12 mouse cellular contexts compared by ENCODE assay signal in genomic region chr14:30879794-30880193, GRCm38 (mm10). TPM values are rescaled to one million over a fixed set of nuclear protein-coding genes. Genes with fewer than 3 reads are reported as not detected.
DNase-seq lines count a peak whose midpoint lies in the region; ATAC-seq lines count a peak whose summit lies in the region.
"Had no signal": no experiment of that assay in that cellular context is flagged by ENCODE, and none has a peak within 500 bp of the region (broad histone marks: within the 10 kb centered on the region; RNA-seq: fewer than 3 reads in every experiment).

No protein-coding gene starts in this region.

- H3K4me3 ChIP-seq in hindbrain, embryonic 10.5 days, result no peak overlapping the region
- H3K4me3 ChIP-seq in hindbrain, embryonic 11.5 days (ENCODE audit: low read depth, low read length), result no peak overlapping the region
- no peak overlapping the region for H3K4me3 ChIP-seq in embryonic facial prominence, embryonic 13.5 days
- no peak overlapping the region for H3K4me3 ChIP-seq in limb, embryonic 13.5 days
- H3K4me3 ChIP-seq: forebrain, embryonic 10.5 days; hindbrain, embryonic 15.5 days had no signal

- H3K27ac ChIP-seq in hindbrain, embryonic 10.5 days, result peak overlapping the region; percentile 4; the same call in 1 of the 2 replicates
- H3K27ac ChIP-seq in hindbrain, embryonic 11.5 days (ENCODE audit: low read depth, low read length), result no peak overlapping the region
- H3K27ac ChIP-seq in embryonic facial prominence, embryonic 13.5 days, result peak overlapping the region; percentile 12; the same call in 1 of the 2 replicates
- H3K27ac ChIP-seq in limb, embryonic 13.5 days, result no peak overlapping the region
- H3K27ac ChIP-seq: forebrain, embryonic 10.5 days; hindbrain, embryonic 15.5 days had no signal

- H3K4me2 ChIP-seq in hindbrain, embryonic 11.5 days (replicated peaks; ENCODE audit: low read depth, low read length), result no peak overlapping the region
- no peak overlapping the region for H3K4me2 ChIP-seq in embryonic facial prominence, embryonic 13.5 days
- no peak overlapping the region for H3K4me2 ChIP-seq in limb, embryonic 13.5 days (replicated peaks)
- H3K4me2 ChIP-seq: hindbrain, embryonic 15.5 days had no signal

- H3K27me3 ChIP-seq in hindbrain, embryonic 10.5 days (ENCODE audit: insufficient read depth, poor library complexity, severe bottlenecking), result no peaks in the 10 kb centered on the region
- H3K27me3 ChIP-seq in hindbrain, embryonic 11.5 days (ENCODE audit: control insufficient read depth, insufficient read depth, low read length), result no peaks in the 10 kb centered on the region
- no peaks in the 10 kb centered on the region for H3K27me3 ChIP-seq in embryonic facial prominence, embryonic 13.5 days
- no peaks in the 10 kb centered on the region for H3K27me3 ChIP-seq in limb, embryonic 13.5 days
- H3K27me3 ChIP-seq: CH12.LX; hindbrain, embryonic 15.5 days had no signal

- peaks cover 19% of the 10 kb centered on the region for H3K36me3 ChIP-seq in hindbrain, embryonic 10.5 days
- no peaks in the 10 kb centered on the region for H3K36me3 ChIP-seq in hindbrain, embryonic 11.5 days (ENCODE audit: control insufficient read depth, insufficient read depth, low read length)
- H3K36me3 ChIP-seq in embryonic facial prominence, embryonic 13.5 days, result peaks cover 21% of the 10 kb centered on the region
- peaks cover 30% of the 10 kb centered on the region for H3K36me3 ChIP-seq in limb, embryonic 13.5 days
- H3K36me3 ChIP-seq: hindbrain, embryonic 15.5 days had no signal

- no peak overlapping the region for H3K9ac ChIP-seq in hindbrain, embryonic 11.5 days (ENCODE audit: low read depth, low read length)
- H3K9ac ChIP-seq in embryonic facial prominence, embryonic 13.5 days, result no peak overlapping the region
- no peak overlapping the region for H3K9ac ChIP-seq in limb, embryonic 13.5 days
- H3K9ac ChIP-seq: hindbrain, embryonic 15.5 days had no signal

- peaks cover 20% of the 10 kb centered on the region for H3K4me1 ChIP-seq in hindbrain, embryonic 10.5 days (replicated peaks)
- H3K4me1 ChIP-seq in hindbrain, embryonic 11.5 days (replicated peaks; ENCODE audit: control insufficient read depth, insufficient read depth, low read length), result no peaks in the 10 kb centered on the region
- H3K4me1 ChIP-seq in embryonic facial prominence, embryonic 13.5 days, result peaks cover 15% of the 10 kb centered on the region; the same call in 1 of the 2 replicates
- H3K4me1 ChIP-seq in limb, embryonic 13.5 days, result peaks cover 14% of the 10 kb centered on the region
- H3K4me1 ChIP-seq: hindbrain, embryonic 15.5 days had no signal

- 74% methylated on average over 9 of the region's 9 CpGs for WGBS in hindbrain, embryonic 10.5 days
- WGBS in hindbrain, embryonic 11.5 days, result 73% methylated on average over 9 of the region's 9 CpGs
- WGBS in embryonic facial prominence, embryonic 13.5 days, result 48% methylated on average over 9 of the region's 9 CpGs
- WGBS in limb, embryonic 13.5 days, result 60% methylated on average over 9 of the region's 9 CpGs

- H3K9me3 ChIP-seq in hindbrain, embryonic 10.5 days, result no peaks in the 10 kb centered on the region
- H3K9me3 ChIP-seq in hindbrain, embryonic 11.5 days (ENCODE audit: control insufficient read depth, low read length), result no peaks in the 10 kb centered on the region
- H3K9me3 ChIP-seq in embryonic facial prominence, embryonic 13.5 days, result no peaks in the 10 kb centered on the region
- H3K9me3 ChIP-seq in limb, embryonic 13.5 days, result no peaks in the 10 kb centered on the region
- H3K9me3 ChIP-seq: forebrain, embryonic 10.5 days; hindbrain, embryonic 15.5 days had no signal

- no peak for ATAC-seq in hindbrain, embryonic 11.5 days (ENCODE audit: low FRiP score)
- ATAC-seq in embryonic facial prominence, embryonic 13.5 days (ENCODE audit: insufficient number of reproducible peaks, insufficient read depth, low FRiP score, low TSS enrichment, low read depth), result 0 out of 2 replicates have a peak, but pooled peaks have one; percentile 35
- ATAC-seq in limb, embryonic 13.5 days (ENCODE audit: low FRiP score, low read depth), result peak; percentile 62

- no peak for DNase-seq in hindbrain, embryonic 10.5 days (ENCODE audit: low spot score)
- no peak for DNase-seq in hindbrain, embryonic 11.5 days (ENCODE audit: low spot score)
- peak; percentile 33 for DNase-seq in ES-CJ7 (ENCODE audit: low read depth, low spot score)
- DNase-seq in ovary, postnatal 14 days (ENCODE audit: low spot score), result no peak
- no peak for DNase-seq in adrenal gland, postnatal 14 days
- no peak for DNase-seq in layer of hippocampus, postnatal 36 days

RNA-seq across cellular contexts. Expression of gene Mustn1, which starts 0.8 kb away (rescaled TPM):
- 0.29 and 0.39 TPM in 2 replicates for polyA plus RNA-seq in hindbrain, embryonic 10.5 days (2016; fragmentation: Nextera tagmentation; extraction: Ambion mirVana)
- polyA plus RNA-seq in hindbrain, embryonic 11.5 days (2014; fragmentation: Nextera tagmentation; extraction: Ambion mirVana), result 0.94 and 1.2 TPM in 2 replicates
- 2.3 and 2.4 TPM in 2 replicates for polyA plus RNA-seq in embryonic facial prominence, embryonic 13.5 days (2015; fragmentation: Nextera tagmentation; extraction: Ambion mirVana)
- 13.1 and 13.9 TPM in 2 replicates for polyA plus RNA-seq in limb, embryonic 13.5 days (2015; fragmentation: Nextera tagmentation; extraction: Ambion mirVana)
- total RNA-seq in adrenal gland, postnatal 14 days (2021), result 4.4 and 6.2 TPM in 2 replicates
- total RNA-seq in layer of hippocampus, postnatal 36 days (2021), result 1 to 10 TPM; 2.2 to 2.7 TPM

RNA-seq across cellular contexts. Expression of gene Itih4, which starts 6.5 kb away (rescaled TPM):
- polyA plus RNA-seq in hindbrain, embryonic 10.5 days (2016; fragmentation: Nextera tagmentation; extraction: Ambion mirVana), result not detected in 2 replicates
- polyA plus RNA-seq in hindbrain, embryonic 11.5 days (2014; fragmentation: Nextera tagmentation; extraction: Ambion mirVana), result not detected in 2 replicates
- 2.2 TPM in 1 of 2 replicates, not detected in the other for polyA plus RNA-seq in embryonic facial prominence, embryonic 13.5 days (2015; fragmentation: Nextera tagmentation; extraction: Ambion mirVana)
- polyA plus RNA-seq in limb, embryonic 13.5 days (2015; fragmentation: Nextera tagmentation; extraction: Ambion mirVana), result 0.06 TPM in 2 replicates
- 17.0 and 261 TPM in 2 replicates for total RNA-seq in adrenal gland, postnatal 14 days (2021)
- total RNA-seq in layer of hippocampus, postnatal 36 days (2021), result not detected
- total RNA-seq: CH12.LX; neutrophil, adult 5-6 weeks had no signal
- polyA plus RNA-seq: forebrain, embryonic 10.5 days; hindbrain, embryonic 15.5 days had no signal

RNA-seq across cellular contexts. Expression of gene Itih3, which starts 43.8 kb away (rescaled TPM):
- 0.37 and 0.49 TPM in 2 replicates for polyA plus RNA-seq in hindbrain, embryonic 10.5 days (2016; fragmentation: Nextera tagmentation; extraction: Ambion mirVana)
- polyA plus RNA-seq in hindbrain, embryonic 11.5 days (2014; fragmentation: Nextera tagmentation; extraction: Ambion mirVana), result 0.27 TPM in 1 of 2 replicates, not detected in the other
- 5.5 TPM in 1 of 2 replicates, not detected in the other for polyA plus RNA-seq in embryonic facial prominence, embryonic 13.5 days (2015; fragmentation: Nextera tagmentation; extraction: Ambion mirVana)
- polyA plus RNA-seq in limb, embryonic 13.5 days (2015; fragmentation: Nextera tagmentation; extraction: Ambion mirVana), result 0.06 and 0.47 TPM in 2 replicates
- total RNA-seq in adrenal gland, postnatal 14 days (2021), result 7.8 and 111 TPM in 2 replicates
- 10 to 100 TPM; 23.5 to 25.9 TPM for total RNA-seq in layer of hippocampus, postnatal 36 days (2021)
- total RNA-seq: CH12.LX; neutrophil, adult 5-6 weeks had no signal

RNA-seq across cellular contexts. Expression of gene Tmem110, which starts 54.4 kb away (rescaled TPM):
- polyA plus RNA-seq in hindbrain, embryonic 10.5 days (2016; fragmentation: Nextera tagmentation; extraction: Ambion mirVana), result 22.4 and 26.3 TPM in 2 replicates
- 17.2 and 23.3 TPM in 2 replicates for polyA plus RNA-seq in hindbrain, embryonic 11.5 days (2014; fragmentation: Nextera tagmentation; extraction: Ambion mirVana)
- polyA plus RNA-seq in embryonic facial prominence, embryonic 13.5 days (2015; fragmentation: Nextera tagmentation; extraction: Ambion mirVana), result 28.9 and 30.7 TPM in 2 replicates
- 30.4 and 32.4 TPM in 2 replicates for polyA plus RNA-seq in limb, embryonic 13.5 days (2015; fragmentation: Nextera tagmentation; extraction: Ambion mirVana)
- total RNA-seq in adrenal gland, postnatal 14 days (2021), result 18.1 and 19.3 TPM in 2 replicates
- total RNA-seq in layer of hippocampus, postnatal 36 days (2021), result 10 to 100 TPM; 19.7 to 23.9 TPM

Comparison
In these comparisons a context has a peak if more than half of its experiments do, and no peak if none do; other contexts are left out.
1. H3K27ac ChIP-seq: peak in hindbrain, embryonic 10.5 days (single experiment) and embryonic facial prominence, embryonic 13.5 days (single experiment); none in hindbrain, embryonic 11.5 days (single experiment) and limb, embryonic 13.5 days (single experiment).